Mouse (Mus musculus): Measurements from ENCODE around the gene Mybph.

The Mybph gene

DNA sequence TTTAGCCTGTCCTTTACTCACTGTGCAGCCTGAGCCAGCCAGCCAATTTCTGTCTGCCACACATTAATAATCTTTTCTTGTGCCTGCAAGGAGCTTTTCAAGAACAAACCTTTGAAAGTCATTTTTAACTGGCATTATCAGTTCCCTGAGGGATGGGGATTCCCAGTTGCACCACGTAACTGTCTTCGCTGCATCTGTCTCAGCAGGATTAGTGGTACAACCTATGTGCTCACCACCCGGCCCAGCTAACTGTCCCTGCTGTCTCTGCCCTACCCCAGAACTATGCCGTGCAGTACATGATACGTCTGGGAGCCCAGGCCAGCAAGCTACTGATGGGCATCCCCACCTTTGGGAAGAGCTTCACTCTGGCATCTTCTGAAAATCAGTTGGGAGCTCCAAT, 5.0 kb upstream of the Mybph start:
- peak in 1 of 2 experiments; percentile 14 for DNase-seq

- peak; percentile 40 to 45 for DNase-seq
Measured at GRCm38 (mm10) chr1:134188989-134189729, 4.1 kb upstream of the Mybph start.

DNA sequence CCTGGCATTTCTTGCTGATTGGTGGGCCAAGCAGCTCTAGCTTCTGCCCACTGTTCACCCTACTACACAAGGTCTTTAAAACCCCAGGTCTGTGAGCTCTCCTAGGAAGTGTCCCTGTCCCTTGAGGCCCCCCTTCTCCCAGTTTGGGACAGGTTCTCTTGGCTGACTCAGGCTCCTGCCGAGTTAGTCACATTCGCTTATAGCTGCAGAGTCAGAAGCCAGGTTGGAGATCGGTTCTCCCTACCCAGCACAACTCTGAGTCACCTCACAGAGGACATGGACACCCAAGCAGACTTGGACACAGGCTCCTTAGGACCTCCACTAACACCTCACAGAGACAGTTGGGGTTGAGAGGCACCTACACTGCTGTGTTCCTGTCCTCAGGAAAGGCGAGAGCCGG, 2.1 kb upstream of the Mybph start:
- DNase-seq, result peak in 1 of 2 experiments; percentile 17

DNA sequence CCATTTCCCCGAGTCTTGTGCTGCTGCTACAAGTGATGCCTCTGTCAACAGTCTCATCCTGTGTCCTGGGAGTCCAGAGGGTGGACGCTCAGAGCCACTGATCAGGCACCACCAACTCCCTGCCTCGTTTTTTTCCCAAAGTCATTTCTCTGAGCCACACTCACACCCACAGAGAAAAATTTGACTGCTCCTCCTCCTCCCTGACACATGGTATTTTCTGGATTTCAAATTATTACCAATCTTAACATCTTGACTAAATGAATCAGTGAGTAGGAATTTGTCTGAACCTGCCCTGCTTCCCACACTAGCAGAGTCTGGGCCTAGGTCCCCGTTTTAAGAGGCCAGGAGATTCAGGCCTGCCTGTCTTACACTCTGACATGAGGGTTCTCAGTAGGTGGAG, 1.2 kb upstream of the Mybph start:
- no peak for DNase-seq

GRCm38 (mm10) chr1:134193674-134194197, 488 bp downstream of the Mybph start:
- peak in 1 of 2 experiments; percentile 36 for DNase-seq

DNA sequence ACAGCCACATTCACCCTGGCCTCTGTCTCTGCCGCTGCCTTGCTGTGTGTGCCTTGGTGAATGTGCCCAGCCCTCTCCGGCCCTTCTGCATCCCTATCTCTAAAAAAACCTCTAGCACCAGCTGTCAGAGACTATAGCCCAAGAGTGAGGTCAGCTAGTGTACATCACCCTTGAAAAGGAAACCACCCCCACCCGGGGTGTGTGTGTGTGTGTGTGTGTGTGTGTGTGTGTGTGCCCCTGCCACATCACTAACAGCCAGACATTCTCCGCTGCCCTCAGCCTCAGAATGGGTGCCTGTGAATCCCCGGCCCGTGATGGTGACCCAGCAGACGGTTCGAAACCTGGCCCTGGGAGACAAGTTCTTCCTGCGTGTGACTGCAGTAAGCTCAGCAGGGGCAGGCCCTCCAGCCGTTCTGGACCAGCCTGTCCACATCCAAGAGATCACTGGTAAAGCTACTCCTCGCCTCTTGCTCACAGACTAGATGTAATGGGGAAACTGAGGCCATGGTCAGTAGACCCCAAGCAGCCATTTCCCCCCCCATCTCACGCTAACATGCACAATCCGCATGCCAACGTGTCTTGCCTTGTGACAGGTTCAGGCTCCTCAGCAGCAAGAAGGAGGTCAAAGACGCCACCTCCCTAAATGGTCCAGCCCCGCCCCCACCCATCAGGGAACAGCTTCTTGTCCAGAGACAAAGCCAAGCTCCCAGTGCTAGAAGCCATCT, 1.2 kb downstream of the Mybph start:
- DNase-seq, result peak in 1 of 2 experiments; percentile 41

DNA sequence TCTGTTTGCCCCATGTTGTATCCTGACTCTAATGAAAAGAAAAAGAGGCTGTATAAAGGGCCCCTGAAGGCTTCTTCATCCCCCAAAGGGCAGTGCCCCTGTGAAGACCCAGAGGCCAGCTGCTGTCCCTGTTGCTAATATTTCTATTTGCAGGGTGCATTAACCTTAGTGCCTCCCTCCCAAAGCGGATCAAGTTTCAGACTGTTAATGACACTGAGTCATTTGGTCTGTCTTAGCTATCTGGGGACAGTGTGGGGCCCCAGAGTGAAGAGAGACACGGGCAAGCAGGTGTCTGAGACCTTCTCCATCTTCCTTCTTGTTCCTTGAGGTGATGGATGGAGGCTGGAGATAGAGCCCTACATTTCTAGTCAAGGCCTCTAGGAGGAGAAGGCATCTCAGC, 1.9 kb downstream of the Mybph start:
- DNase-seq, result no peak

- peak; percentile 47 to 64 for DNase-seq
Measured at GRCm38 (mm10) chr1:134195571-134195970, 2.3 kb downstream of the Mybph start.

DNA sequence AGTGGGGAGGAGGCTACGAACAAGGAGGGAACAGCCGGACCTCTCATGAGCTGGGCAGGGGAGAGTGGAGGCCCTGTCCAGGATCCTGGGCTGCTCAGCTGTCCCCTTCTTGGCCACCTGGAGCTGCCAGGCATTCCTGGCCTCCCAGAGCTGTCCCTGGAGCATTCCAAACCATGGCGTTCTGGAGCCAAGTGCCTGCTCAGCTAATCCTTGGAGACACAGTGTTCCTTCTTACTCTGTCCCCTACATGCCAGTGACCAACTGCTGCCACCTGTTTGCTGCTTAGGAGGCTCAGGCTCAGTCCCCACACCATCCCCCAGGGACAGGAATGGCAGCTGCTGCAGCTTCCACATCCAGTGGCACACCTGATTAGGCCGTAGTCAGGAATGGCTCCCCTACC, 2.7 kb downstream of the Mybph start:
- peak; percentile 77 to 78 for DNase-seq

GRCm38 (mm10) chr1:134196386-134196785, 3.1 kb downstream of the Mybph start:
- peak; percentile 74 to 81 for DNase-seq

GRCm38 (mm10) chr1:134197325-134197982, 4.2 kb downstream of the Mybph start:
- peak in 1 of 2 experiments; percentile 42 for DNase-seq

GRCm38 (mm10) chr1:134198197-134198995, 5.1 kb downstream of the Mybph start:
- peak in 1 of 2 experiments; percentile 22 for DNase-seq

- no peak for DNase-seq
Measured at GRCm38 (mm10) chr1:134200481-134200880, 7.2 kb downstream of the Mybph start.

DNA sequence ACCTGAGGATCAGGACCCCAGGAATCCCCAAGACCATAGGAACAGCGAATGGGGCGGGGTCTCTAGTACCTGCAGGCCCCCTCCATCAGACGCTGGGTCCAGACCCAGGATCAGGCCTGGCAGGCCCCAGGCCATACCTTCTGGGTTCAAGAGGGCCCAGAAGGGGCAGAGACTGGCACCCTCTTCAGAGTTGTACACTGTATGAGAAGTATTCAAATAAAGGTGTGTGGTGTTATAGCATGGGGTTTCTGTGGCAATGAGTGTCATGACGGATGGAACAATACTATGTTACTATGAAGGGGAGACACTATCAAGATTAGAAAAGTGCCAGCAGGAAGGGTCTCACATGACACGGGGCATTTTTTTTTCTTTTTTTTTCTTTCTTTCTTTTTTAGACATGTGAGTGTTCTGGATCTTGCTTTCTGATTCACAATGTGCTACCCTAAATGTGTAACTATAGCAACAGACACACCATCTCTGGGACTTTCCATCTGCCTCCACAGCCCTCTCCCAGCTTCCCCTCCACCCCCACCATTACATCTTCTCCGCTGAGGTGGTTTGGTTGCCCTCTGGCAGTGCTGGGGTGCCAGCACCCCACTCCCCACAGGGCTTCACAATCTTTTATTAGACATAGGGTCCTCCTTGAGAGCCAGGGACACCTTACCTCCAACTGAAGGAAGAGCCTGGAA, 7.9 kb downstream of the Mybph start:
- no peak for DNase-seq

- DNase-seq, result peak; percentile 55 to 75
Measured at GRCm38 (mm10) chr1:134201751-134202420, 8.6 kb downstream of the Mybph start.

- no peak for DNase-seq
Measured at GRCm38 (mm10) chr1:134204230-134204629, 11.0 kb downstream of the Mybph start.

- peak; percentile 81 to 86 for DNase-seq
Measured at GRCm38 (mm10) chr1:134205296-134206018, 12.2 kb downstream of the Mybph start.

DNA sequence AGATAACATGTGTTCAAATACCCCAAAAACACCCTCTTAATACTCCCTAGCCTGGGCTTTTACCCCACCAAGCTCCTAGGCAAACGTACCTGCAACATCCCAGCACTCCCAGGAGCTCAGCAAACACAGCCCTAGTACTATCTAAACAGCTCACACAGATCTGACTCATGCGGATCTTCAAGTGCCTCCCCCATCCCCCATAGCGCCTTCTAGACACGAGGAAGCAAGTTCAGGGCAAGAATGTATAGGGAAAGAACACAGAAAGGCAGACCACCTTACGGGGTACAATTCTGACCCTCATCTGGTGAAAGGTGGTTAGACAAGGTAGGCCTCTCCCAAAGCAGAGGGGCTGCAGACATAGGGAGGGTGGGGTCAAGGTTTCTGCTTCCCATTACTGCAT, 12.8 kb downstream of the Mybph start:
- DNase-seq, result no peak

- peak in 1 of 2 experiments; percentile 55 for DNase-seq
Measured at GRCm38 (mm10) chr1:134210179-134210755, 17.0 kb downstream of the Mybph start.

- DNase-seq, result peak; percentile 62 to 70
Measured at GRCm38 (mm10) chr1:134211043-134211442, 17.8 kb downstream of the Mybph start.

Measured in cerebellum, adult 18-20 months (tissue).